Mouse (Mus musculus) MEL (cell line): ENCODE measurements around the gene St6gal1.

Experiments used
- CHD2 ChIP-seq: IDR thresholded peaks from 2 replicates; pipeline ENCODE4 v1.6.1; 2011; ENCODE audit warnings: low read length, improper control_type of control experiment
- CTCF ChIP-seq, 3 experiments: IDR thresholded peaks in 2 of 3; conservative IDR thresholded peaks in 1 of 3; 2 replicates each; pipeline ENCODE4 v1.5.1; 2011 to 2012; ENCODE audit warnings: low read length in 3 of 3, low read depth in 2 of 3, mild to moderate bottlenecking in 2 of 3, improper control_type of control experiment in 1 of 3, inconsistent platforms in 1 of 3, mixed read lengths in 1 of 3, moderate library complexity in 1 of 3; ENCODE audit not compliant: control insufficient read depth in 1 of 3, insufficient read depth in 1 of 3, poor library complexity in 1 of 3, severe bottlenecking in 1 of 3
- EP300 ChIP-seq, 2 experiments: IDR thresholded peaks; 2 replicates each; pipeline ENCODE4 v1.6.1; 2011; ENCODE audit warnings: improper control_type of control experiment in 2 of 2, low read length in 2 of 2, low read depth in 1 of 2, mild to moderate bottlenecking in 1 of 2
- POLR2A ChIP-seq, 2 experiments: IDR thresholded peaks; 2 replicates each; pipeline ENCODE4 v1.6.1; 2011 to 2012; ENCODE audit warnings: low read length in 2 of 2, mild to moderate bottlenecking in 2 of 2, control low read depth in 1 of 2, improper control_type of control experiment in 1 of 2, low read depth in 1 of 2, moderate library complexity in 1 of 2; ENCODE audit not compliant: control insufficient read depth in 1 of 2, insufficient read depth in 1 of 2, poor library complexity in 1 of 2
- ZC3H11A ChIP-seq: IDR thresholded peaks from 2 replicates; pipeline ENCODE4 v1.6.1; 2012; ENCODE audit warnings: low read depth, mild to moderate bottlenecking, inconsistent platforms, low read length, improper control_type of control experiment
- ZMIZ1 ChIP-seq: IDR thresholded peaks from 2 replicates; pipeline ENCODE4 v1.6.1; 2012; ENCODE audit warnings: low read depth, mild to moderate bottlenecking, inconsistent platforms, low read length, improper control_type of control experiment, moderate library complexity

DNA sequence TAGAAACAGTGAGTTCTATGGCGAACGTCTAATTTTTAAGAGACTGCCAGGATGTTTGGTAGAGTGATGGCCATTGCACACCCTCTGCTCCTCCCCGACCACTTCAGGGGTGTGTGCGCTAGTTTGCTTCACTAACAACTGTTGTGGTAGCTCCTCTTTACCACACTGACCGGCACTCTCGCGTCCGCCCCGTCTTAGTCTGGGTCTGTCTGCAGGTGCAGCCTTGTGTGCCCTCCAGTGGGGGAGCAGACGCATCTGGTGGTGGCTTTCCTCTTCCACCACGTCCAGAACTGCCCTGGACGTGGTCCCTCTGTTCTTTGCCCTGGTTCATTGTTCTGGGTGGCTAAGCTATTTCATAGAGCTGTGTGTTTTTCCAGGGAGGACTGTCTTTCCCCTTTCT lies 40.5 kb downstream of the St6gal1 start:
- TF ChIP-seq CTCF (IDR thresholded peaks at IDR 0.05 in 2 of 3, conservative IDR thresholded peaks at IDR 0.05 in 1 of 3; ENCODE audit: control insufficient read depth in 1 of 3, insufficient read depth in 1 of 3, low read depth in 2 of 3, low read length in 3 of 3, poor library complexity in 1 of 3, severe bottlenecking in 1 of 3) (no peak), ZMIZ1 (no peak), EP300 (IDR thresholded peaks at IDR 0.05; ENCODE audit: low read depth in 1 of 2, low read length in 2 of 2) (no peak), ZC3H11A (no peak), POLR2A (IDR thresholded peaks at IDR 0.05; ENCODE audit: control insufficient read depth in 1 of 2, insufficient read depth in 1 of 2, low read depth in 1 of 2, low read length in 2 of 2, poor library complexity in 1 of 2) (no peak), CHD2 (no peak)
